Mouse (Mus musculus): ENCODE data around the gene Phf11c. TPM values are rescaled to one million over a fixed set of nuclear protein-coding genes. Genes with fewer than 3 reads are reported as not detected.
A peak's percentile ranks its signal among the peaks of the same experiment; 100 is the strongest.
"Not testable (repeated sequence)": the region's sequence is repeated elsewhere in the genome, so short reads cannot be mapped to it uniquely, and the experiment has no call there.

The Phf11c gene
- total RNA-seq (2021): under 1 TPM; 0.81 to 0.97 TPM
- long read RNA-seq, experiment 1, partial matches to known transcripts: 0 of 1 reads
- long read RNA-seq, experiment 1, other reads (novel, unspliced or antisense): 1 of 1 reads
- long read RNA-seq, experiment 2: 0 reads

DNA sequence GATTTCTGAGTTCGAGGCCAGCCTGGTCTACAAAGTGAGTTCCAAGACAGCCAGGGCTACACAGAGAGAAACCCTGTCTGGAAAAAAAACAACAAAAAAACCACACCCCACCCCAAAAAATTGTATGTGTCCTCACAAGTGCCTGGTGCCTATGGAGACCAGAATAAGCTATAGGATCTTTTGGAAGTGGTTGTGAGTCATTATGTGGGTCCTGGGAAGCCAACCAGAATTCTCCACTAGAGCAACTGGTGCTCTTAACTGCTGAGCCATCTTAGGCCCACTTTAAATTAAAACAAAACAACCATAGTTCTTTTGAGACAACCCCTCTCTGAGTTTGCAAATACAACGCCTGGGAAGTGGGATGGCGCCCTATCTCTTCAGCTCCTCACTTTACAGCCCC is at the start of gene Phf11c:
Gene Phf11c (minus strand): TSS at position 101 of the 400 bp plus-strand sequence.
- no peak for DNase-seq

DNA sequence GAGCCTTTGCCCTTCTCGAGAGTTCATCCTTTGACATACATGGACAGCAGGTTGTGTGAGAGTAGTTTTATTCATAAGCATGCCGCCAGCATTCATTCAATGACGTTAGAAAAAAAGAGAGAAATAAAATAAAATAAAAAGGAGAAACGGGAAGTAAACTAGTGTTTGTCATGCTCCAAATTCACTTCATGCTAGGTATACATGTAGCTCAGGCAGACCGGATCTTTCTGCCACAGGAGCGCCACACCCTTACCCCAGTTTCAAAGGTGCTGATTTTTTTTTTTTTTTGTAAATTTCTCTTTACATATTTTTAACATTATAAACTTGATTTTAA is 46.3 kb upstream of the Phf11c start:
- DNase-seq: no peak

DNA sequence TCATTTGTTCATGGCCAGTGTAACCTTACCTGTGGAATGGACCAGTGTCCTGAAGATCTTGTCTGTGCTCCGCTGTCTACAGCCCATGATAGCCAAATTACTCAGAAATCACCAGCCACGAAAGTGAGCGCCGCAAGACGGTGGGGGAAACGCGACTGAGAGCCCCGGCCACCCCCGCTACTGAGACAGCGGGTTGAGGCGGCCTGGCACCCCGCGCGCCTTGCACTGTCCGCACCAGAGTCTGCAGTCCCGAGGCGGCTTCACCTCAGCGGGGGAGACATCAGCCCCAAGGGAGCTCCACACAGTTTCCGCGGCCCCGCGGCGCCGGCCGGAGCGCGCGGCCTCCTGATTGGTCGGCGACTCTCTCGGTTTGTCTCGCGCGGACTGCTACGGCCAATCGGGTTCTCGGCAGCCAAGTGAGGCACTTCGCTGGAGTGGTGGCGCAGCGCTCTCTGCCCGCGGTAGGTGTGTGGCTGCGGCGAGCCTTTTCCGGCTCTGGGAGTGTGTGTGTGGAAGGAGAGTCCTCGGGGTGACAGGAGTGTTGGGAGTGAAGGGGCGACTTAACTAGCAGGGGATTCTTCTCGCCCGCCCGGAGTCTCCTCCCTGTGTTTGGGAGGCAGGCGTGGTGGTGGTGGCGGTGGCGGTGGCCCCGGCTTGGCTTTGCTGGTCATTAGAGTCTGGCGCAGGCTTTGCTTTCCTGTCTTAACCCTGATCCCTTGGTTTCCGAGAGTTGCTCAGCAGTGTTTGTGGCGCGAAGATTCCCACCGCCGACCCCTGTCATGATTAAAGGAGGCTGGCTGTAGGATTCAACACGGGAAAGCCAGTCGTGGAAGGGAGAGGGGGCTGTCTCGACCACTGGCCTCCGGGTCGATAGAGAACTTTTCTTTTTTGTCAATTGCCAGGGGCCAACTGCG is 45.6 kb upstream of the Phf11c start, which contains the start of the genes Setdb2 and Cab39l:
Gene Setdb2 (minus strand): TSS at position 327 of the 914 bp plus-strand sequence.
Gene Cab39l (plus strand): TSS at position 415 of the 914 bp plus-strand sequence.
- peak; percentile 97 for DNase-seq

DNA sequence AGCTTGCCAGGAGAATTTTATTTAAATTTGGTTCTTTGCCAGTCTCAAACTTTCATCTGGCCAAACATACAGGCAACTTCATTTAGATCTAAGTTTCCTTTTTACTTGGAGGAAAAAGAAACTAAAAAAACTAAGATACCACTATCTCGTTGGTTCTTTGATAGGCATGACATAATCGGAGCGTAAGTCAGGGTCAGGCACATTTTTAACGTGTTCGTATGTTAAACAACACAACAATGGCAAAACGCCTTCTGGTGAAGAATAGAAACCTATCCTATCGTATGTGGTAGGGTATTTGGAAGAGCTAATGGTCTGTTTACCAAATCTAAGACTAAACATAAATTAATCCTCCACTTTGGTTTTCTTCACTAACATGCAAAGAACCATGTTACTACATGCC is 44.9 kb upstream of the Phf11c start:
- no peak for DNase-seq

DNA sequence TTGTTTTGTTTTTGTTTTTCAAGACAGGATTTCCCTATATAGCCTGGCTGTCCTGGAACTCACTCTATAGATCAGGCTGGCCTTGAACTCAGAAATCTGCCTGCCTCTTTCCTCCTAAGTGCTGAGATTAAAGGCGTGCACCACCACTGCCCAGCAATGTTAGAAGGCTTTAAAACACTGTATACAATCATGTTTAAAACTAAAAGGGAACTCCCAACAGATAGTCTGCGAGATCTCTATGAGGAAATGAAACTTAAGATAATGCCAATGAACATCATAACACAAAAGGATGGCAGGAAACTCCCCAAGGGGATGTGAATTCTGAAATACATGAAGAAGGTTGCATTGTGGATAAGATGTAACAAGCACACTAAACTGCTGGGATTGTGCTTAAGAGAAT is 43.3 kb upstream of the Phf11c start:
- DNase-seq: no peak

DNA sequence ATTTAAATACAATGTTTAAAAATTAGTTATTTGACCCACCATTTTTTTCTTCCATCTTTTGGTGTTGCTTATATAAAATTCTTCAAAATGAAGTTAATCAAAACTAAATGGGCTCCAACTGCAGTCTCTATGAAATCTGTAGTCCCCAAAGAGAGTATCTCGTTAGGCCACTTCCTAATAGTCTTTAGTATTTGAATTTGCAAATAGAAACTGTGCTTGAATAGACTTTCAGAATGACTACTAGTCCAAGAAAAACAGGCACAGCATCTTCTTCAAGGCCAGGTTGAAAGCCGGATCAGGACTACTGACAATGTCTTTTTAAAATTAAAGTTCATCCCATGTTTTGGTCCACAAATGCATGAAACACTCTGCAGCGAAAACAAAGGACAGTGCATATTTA is 42.2 kb upstream of the Phf11c start:
- no peak for DNase-seq

DNA sequence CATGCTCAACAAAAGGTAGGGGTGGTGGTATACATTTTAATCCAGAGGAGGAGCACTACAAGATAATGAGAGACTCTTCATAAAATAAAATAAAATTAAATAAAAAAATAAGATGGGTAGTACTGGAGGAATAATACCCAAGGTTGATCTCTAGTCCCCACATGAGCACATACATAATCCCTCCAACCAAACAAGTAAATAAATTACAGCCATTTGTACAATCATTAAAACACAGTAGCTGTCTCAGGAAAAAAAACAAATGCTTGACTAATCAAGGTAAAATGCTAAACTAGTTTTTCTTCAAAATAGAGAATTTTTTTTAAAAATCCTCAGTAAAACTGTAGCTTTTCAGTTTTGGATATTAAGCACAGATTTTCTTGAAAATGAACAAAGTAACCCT is 40.0 kb upstream of the Phf11c start:
- DNase-seq: no peak

DNA sequence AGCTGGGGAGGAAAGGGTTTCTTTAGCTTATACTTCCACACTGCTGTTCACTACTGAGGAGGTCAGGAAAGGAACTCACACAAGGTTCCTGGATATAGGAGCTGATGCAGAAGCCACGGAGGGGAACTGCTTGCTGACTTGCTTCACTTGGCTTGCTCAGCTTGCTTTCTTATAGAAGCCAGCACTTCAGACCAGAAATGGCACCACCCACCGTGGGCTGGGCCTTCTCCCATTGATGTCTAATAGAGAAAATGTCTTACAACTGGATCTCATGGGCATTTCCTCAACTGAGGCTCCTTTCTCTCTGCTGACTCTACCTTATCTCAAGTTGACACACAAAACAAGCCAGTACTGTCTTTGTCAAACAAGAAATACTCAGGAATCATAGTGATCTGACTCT is 38.7 kb upstream of the Phf11c start:
- DNase-seq: no peak

DNA sequence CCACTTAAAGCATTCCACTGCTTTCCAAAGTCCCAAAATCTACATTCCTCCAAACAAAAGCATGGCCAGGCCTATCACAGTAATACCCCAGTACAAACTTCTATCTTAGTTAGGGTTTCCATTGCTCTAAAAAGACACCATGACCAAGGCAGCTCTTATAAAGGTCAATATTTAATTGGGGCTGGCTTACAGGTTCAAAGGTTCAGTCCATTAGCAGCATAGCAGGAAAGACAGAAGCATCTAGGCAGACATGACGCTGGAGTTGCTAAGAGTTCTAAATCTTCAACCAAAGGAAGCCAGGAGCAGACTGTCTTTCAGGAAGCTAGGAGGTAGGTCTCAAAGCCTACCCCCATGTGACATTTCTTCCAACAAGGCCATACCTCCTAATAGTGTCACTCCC is 35.4 kb upstream of the Phf11c start:
- no peak for DNase-seq

DNA sequence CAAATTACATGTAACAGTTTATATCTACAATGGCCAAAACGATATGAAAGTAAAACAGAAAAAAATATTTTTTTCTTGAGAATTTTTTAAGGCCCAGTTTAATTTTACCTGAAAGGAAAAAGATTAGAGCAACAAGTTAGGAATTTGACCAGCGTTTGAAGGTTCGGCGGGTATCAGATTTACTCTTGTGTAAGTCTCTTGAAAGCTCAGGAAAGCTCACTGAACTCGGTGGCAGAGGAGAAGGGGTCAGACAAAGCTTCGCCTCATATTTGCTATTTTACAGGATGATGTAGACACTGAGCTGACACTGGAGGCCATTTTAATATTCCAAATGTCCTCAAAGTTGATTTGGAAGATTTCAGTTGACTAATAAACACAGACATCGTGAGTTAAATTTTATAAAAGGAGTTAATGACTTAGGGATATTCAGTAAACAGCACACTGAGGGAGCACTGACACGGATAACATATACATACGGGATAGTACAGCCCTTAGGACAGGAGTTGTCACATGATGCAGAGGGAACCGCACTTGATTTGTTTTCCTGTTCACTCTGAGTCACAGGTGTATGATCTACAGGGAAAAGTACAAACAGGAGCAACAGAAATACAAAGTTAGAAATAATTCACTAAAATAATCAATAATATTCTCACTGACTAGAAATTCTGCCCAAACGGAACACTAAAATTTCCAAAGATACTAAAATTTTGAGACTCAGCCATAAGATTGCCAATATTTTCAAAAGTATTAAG is 27.9 kb upstream of the Phf11c start:
- DNase-seq: no peak

DNA sequence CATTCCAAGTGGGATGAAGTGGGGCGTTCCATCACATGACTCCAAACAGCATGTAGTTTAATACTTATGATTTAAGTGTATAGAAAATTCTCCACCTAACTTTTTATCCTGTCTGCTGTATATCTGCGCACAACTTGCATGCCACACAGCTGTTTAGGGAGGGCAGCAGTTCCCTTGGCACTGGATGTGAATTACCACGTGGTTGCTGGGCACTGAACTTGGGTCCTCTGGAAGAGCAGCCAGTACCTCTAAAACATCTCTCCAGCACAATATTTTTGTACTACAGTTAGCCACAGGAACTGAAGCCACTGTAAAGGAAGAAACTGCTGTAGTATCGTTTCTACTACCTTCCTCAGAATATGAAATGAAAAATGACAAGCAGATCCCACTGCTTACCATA is 23.0 kb upstream of the Phf11c start:
- DNase-seq: no peak

DNA sequence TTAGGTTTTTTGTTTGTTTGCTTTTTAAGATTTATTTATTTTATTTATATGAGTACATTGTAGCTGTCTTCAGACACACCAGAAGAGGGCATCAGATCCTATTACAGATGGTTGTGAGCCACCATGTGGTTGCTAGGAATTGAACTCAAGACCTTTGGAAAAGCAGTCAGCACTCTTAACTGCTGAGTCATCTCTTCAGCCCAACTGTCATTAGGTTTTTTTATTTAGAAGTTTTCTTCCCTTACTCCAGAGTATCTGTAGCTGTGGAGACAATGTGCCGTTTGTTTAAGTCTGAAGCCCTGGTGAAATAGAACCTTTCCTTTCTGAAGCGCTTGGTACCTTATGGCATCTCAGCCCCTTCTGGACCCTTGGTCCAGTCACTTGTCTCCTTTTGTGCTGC is 19.8 kb upstream of the Phf11c start:
- not testable (repeated sequence) for DNase-seq

DNA sequence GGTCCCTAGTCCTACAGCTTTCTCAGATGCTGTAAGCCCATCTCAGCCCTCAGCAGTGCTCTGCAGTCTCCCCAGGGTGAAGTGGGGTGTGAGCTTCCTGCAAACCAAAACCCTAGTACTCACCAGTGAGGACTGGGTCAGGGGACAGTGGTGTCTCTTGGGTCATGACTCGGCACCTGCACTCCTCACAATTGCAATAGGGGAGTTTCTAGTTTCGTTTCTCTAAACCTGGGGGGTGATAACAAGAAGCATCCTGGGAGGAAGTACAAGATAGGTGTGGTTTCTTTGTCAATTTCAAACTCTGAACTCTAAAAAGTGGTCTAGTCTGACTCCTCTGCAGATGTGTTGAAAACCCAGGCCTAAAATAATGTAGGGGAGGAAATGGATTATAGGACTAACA is 1.8 kb upstream of the Phf11c start:
- DNase-seq: no peak

DNA sequence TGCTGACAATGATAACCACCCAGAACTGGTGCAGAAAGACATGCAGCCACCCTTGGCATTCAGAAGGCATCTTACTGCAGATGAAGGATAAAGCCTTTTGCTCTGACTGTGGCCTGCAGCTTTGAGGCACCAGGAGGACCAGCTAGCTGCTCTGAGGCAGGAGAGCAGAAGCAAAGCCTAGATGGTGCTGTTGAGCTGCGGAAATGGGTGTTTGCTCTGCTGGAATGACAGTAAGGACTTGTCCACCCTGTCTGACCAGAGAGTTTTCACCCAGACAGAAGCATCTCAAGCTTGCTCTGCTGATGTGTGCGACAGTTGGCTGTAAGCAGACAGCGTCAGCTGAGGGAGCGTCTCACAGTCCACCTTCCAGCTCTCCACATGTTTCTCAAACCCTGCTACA is 5.0 kb downstream of the Phf11c start:
- DNase-seq: peak; percentile 12

DNA sequence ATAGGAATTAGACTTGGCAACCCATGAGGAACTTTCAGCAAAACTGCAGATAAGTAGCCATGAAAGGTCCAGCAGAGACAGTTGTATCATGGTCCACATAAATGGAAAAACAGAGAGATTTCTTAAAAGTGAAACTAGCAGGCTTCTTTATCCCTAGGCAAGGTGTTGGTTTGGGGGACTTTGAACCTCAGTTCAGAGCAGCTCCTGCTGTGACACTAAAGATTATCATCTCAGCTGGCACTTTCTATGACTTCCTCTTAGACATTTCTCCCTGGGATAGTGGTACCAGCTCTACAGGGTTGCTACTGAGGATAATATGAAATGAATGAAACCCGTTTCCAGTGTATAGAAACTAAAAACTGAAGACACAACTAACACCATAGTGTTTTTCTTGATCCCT is 5.6 kb downstream of the Phf11c start:
- DNase-seq: no peak

DNA sequence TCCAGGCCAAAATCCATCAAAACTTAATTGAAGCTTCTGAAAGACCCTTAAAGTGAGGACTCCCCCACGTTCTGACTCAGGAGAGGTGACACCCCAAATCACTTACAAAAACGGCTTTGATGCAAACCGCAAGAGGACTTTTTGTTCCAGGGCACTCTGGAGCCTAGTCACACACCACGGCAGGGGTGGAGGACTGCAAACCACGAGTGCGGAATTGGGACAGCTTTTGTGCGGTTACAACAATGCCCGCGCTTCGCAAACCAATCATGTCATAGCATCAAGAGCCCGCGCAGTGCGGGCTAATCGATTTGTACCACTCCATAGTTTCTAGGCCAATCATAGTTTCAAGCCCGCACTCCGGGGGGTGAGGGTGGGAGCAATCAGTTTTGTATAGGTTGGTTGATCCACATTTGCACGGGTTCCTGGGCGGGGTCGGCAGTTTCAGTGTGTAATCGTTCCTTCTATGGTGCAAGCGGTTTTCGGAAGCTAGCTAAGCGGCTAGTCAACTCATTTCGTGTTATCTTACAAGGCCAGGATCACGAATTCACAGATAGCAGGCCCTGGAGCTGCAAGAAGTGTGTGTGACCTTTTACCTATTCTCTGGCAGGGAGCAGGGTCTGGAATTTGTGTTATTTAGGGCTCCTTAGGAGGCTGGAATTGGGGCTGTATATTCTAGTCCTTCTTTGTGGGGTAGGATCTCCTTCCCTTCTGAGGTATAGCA is 24.7 kb downstream of the Phf11c start:
- no peak for DNase-seq

DNA sequence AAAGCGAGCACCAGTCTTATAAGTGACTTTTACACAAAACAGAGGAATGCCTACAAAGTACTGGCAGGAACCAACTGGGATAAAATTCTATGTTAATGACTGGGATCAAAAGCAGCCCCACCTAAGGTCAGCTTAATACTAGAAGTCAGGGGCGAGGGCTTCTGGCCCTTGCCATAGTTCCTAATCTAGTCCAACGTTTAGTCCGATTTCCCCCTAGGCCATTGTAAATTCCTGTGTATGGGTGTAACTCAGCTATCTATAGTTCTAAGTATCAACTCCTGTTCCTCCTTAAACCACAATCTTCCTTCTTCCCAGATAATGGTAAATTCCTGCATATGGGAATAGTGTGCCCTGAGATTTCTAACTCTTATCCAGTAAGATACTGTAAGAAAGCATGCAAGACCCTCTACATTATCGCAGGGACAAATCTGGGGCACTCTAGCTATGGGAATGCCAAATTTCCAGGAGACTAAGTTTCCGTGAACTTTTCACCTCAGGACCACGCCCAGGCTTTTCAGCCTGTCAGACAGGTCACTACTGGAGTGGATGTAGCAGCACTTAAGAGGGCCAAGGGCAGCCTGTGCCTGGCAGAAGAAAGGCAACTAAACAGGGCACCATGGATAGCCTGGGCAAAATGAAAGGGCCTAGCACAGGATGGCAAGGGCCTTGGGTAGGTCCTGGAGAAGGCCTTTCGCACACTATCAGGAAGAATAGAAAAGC is 28.6 kb downstream of the Phf11c start:
- no peak for DNase-seq

DNA sequence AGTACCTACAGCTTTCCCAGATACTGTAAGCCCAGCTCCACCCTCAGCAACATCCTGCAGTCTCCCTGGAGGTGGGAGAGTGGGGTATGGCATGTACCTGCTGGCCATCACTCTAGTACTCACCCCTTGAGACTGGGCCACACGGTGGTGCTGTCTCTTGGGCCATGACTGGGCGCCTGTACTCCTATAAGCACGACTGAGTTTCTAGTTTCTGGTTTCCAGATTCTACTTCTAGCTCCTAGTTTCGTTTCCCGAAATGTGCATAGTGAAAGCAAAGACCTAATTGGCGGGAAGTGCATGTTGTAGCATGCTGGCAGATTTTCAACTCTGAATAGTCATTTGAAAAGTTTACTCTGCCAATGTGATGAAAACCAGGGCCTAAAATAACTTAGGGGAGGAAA is 29.9 kb downstream of the Phf11c start, which contains the start of gene Phf11d:
Gene Phf11d (minus strand): TSS at position 227 of the 401 bp plus-strand sequence.
- DNase-seq: peak; percentile 27

DNA sequence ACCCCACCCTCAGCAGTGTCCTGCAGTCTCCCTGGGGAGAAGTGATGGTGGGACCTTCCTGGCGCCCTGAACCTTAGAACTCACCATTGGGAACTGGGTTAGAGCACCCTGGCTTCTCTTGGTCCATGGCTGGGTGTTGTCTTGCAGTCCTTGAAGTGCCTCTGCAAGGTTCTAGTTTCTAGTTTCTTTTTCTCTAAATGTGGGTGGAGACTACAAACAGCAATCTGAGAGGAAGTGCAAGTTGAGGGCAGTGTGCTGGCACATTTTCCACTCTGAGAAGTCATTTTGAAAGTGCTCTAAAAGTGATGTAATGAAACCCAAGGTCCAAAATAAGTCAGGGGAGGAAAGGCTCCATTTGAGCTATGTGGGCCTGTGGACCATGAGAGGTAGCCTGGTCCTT is 54.0 kb downstream of the Phf11c start, which contains the start of gene Phf11b:
Gene Phf11b (minus strand): TSS at position 163 of the 400 bp plus-strand sequence.
- DNase-seq: not testable (repeated sequence)

DNA sequence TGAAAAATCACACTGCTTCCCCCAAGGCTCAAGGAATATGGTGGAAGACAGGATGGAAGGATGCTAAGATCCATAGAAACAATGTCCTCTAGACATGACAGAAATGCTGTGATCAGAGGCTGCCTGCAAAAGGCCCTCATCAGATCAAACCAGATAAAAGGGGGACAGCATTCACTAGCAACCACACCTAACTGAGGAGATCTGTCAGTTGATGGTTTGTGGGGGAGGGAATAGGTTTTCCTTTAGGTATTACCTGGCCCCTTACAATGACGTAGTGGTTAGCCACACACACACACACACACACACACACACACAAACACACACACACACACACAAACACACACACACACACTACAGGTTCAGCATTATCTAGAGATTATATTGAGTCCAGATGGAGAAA is 55.6 kb downstream of the Phf11c start:
- no peak for DNase-seq

DNA sequence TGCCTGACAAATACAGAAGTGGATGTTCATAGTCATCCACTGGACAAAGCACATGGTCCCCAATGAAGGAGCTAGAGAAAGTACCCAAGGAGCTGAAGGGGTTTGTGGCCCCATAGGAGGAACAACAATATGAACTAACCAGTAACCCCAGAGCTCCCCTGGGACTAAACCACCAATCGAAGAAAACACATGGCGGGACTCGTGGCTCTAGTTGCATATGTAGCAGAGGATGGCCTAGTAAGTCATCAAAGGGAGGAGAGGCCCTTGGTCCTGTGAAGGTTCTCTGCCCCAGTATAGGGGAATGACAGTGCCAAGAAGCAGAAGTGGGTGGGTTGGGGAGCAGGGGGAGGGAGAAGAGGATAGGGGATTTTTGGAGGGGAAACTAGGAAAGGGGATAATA is 59.1 kb downstream of the Phf11c start:
- not testable (repeated sequence) for DNase-seq

Data from adrenal gland, postnatal 10 days (tissue).